Mouse (Mus musculus) intestine, embryonic 14.5 days (tissue): ENCODE data around the gene Vmp1. TPM values are rescaled to one million over a fixed set of nuclear protein-coding genes. Genes with fewer than 3 reads are reported as not detected.

Experiments used
- ATAC-seq: fragments of 200-750 bp; cut with Nextera tagmentation; replicated peaks from 2 replicates; pipeline ENCODE4 v1.8.0; 2017; ENCODE audit warnings: low read depth, moderate number of reproducible peaks, moderate TSS enrichment, moderate library complexity; ENCODE audit not compliant: low FRiP score, low TSS enrichment
- DNase-seq: peaks from one replicate; pipeline ENCODE4 v3.0.0-alpha.2; 2018; ENCODE audit warnings: low spot score
- H3K27ac ChIP-seq: fragments of 300-500 bp; sonication (generic); 2 replicates; pipeline ENCODE4 v1.5.1; 2014; ENCODE audit warnings: low read depth, mild to moderate bottlenecking, control low read depth
- H3K27me3 ChIP-seq: fragments of 300-500 bp; sonication (generic); replicated peaks from 2 replicates; pipeline ENCODE4 v1.6.1; 2014; ENCODE audit warnings: low read length, control low read depth; ENCODE audit not compliant: control insufficient read depth, insufficient read depth
- H3K36me3 ChIP-seq: fragments of 300-500 bp; sonication (generic); 2 replicates; pipeline ENCODE4 v1.6.1; 2014; ENCODE audit warnings: low read length, control low read depth; ENCODE audit not compliant: control insufficient read depth, insufficient read depth
- H3K4me1 ChIP-seq: fragments of 300-500 bp; sonication (generic); replicated peaks from 2 replicates; pipeline ENCODE4 v1.6.1; 2014; ENCODE audit warnings: low read length, control low read depth, mixed read lengths; ENCODE audit not compliant: control insufficient read depth, insufficient read depth
- H3K4me2 ChIP-seq: fragments of 300-500 bp; sonication (generic); 2 replicates; pipeline ENCODE4 v1.6.1; 2014; ENCODE audit warnings: low read length
- H3K4me3 ChIP-seq: fragments of 300-500 bp; sonication (generic); 2 replicates; pipeline ENCODE4 v1.5.1; 2014; ENCODE audit warnings: low read depth, low read length, control low read depth, mixed read lengths
- H3K9ac ChIP-seq: fragments of 300-500 bp; sonication (generic); 2 replicates; pipeline ENCODE4 v1.6.1; 2014; ENCODE audit warnings: mild to moderate bottlenecking, low read length
- H3K9me3 ChIP-seq: fragments of 300-500 bp; sonication (generic); 2 replicates; pipeline ENCODE4 v1.6.1; 2016; ENCODE audit warnings: low read length, control low read depth; ENCODE audit not compliant: control insufficient read depth
- WGBS: fragments of 180-500 bp; shearing (Covaris S2); extraction: QIAGEN DNeasy Blood & Tissue Kit; methylation state at CpG from one replicate; pipeline ENCODE4 v1.1.7; 2014; 5-methylcytosine and 5-hydroxymethylcytosine counted together
- polyA plus RNA-seq: library from polyadenylated mRNA; unstranded; fragments of >200 nt; fragmentation: Nextera tagmentation; extraction: Ambion mirVana; gene quantifications from 2 replicates; pipeline ENCODE4 v1.2.1, GENCODE M21; 2014

The Vmp1 gene
- polyA plus RNA-seq, 1 experiment from 2014 or later = 133 TPM

- ATAC-seq (no peak), DNase-seq (no peak)
- peak overlapping the region; percentile 81 for H3K9ac ChIP-seq
- no peaks in the 10 kb centered on the region for H3K27me3 ChIP-seq
- peak overlapping the region; percentile 93 for H3K4me2 ChIP-seq
- H3K36me3 ChIP-seq = peaks cover 12% of the 10 kb centered on the region
- peaks cover 22% of the 10 kb centered on the region for H3K4me1 ChIP-seq
- H3K4me3 ChIP-seq = peak overlapping the region; percentile 77
- H3K9me3 ChIP-seq = no peaks in the 10 kb centered on the region
- no peak overlapping the region; the same call in 1 of the 2 replicates for H3K27ac ChIP-seq
- 27% methylated on average over 7 of the region's 7 CpGs for WGBS
Measured at GRCm38 (mm10) chr11:86682861-86683260, 775 bp downstream of the Vmp1 start.

GRCm38 (mm10) chr11:86681423-86681822 is 2.2 kb downstream of the Vmp1 start:
- ATAC-seq (no peak), DNase-seq (no peak)
- Histone ChIP-seq H3K4me3 (no peak overlapping the region), H3K4me2 (no peak overlapping the region), H3K4me1 (peaks cover 22% of the 10 kb centered on the region), H3K9ac (no peak overlapping the region), H3K27ac (no peak overlapping the region), H3K9me3 (no peaks in the 10 kb centered on the region), H3K36me3 (no peaks in the 10 kb centered on the region), H3K27me3 (no peaks in the 10 kb centered on the region)
- WGBS = 85% methylated on average over 3 of the region's 3 CpGs

- H3K27ac ChIP-seq = no peak overlapping the region
- H3K4me2 ChIP-seq = no peak overlapping the region
- no peaks in the 10 kb centered on the region for H3K27me3 ChIP-seq
- H3K9ac ChIP-seq = no peak overlapping the region
- peaks cover 19% of the 10 kb centered on the region for H3K4me1 ChIP-seq
- H3K4me3 ChIP-seq = no peak overlapping the region
- WGBS = 92% methylated on average over 3 of the region's 3 CpGs
- H3K36me3 ChIP-seq = no peaks in the 10 kb centered on the region
- no peak for ATAC-seq
- DNase-seq = no peak
- no peaks in the 10 kb centered on the region for H3K9me3 ChIP-seq
Measured at GRCm38 (mm10) chr11:86680729-86681128, 2.9 kb downstream of the Vmp1 start.

GRCm38 (mm10) chr11:86678957-86679356 is 4.7 kb downstream of the Vmp1 start:
- Histone ChIP-seq H3K27ac (no peak overlapping the region), H3K9me3 (no peaks in the 10 kb centered on the region), H3K4me2 (no peak overlapping the region), H3K36me3 (no peaks in the 10 kb centered on the region), H3K4me1 (peaks cover 7% of the 10 kb centered on the region), H3K27me3 (no peaks in the 10 kb centered on the region), H3K9ac (no peak overlapping the region), H3K4me3 (no peak overlapping the region)
- 77% methylated on average over 5 of the region's 5 CpGs for WGBS
- no peak for ATAC-seq
- DNase-seq = no peak

GRCm38 (mm10) chr11:86675520-86675919 is 8.1 kb downstream of the Vmp1 start:
- Histone ChIP-seq H3K27ac (no peak overlapping the region), H3K4me1 (no peaks in the 10 kb centered on the region), H3K9ac (no peak overlapping the region), H3K27me3 (no peaks in the 10 kb centered on the region), H3K9me3 (no peaks in the 10 kb centered on the region), H3K36me3 (no peaks in the 10 kb centered on the region), H3K4me3 (no peak overlapping the region), H3K4me2 (no peak overlapping the region)
- 86% methylated on average over 4 of the region's 4 CpGs for WGBS
- ATAC-seq = no peak
- DNase-seq = no peak

GRCm38 (mm10) chr11:86672772-86673171 is 10.9 kb downstream of the Vmp1 start:
- WGBS = 78% methylated on average over 3 of the region's 3 CpGs
- DNase-seq (no peak), ATAC-seq (no peak)

GRCm38 (mm10) chr11:86671041-86671675 is 12.5 kb downstream of the Vmp1 start:
- H3K27me3 ChIP-seq = no peaks in the 10 kb centered on the region
- H3K4me3 ChIP-seq = no peak overlapping the region
- ATAC-seq (no peak), DNase-seq (no peak)
- no peaks in the 10 kb centered on the region for H3K4me1 ChIP-seq
- H3K27ac ChIP-seq = no peak overlapping the region
- no peaks in the 10 kb centered on the region for H3K9me3 ChIP-seq
- H3K9ac ChIP-seq = no peak overlapping the region
- no peak overlapping the region for H3K4me2 ChIP-seq
- no peaks in the 10 kb centered on the region for H3K36me3 ChIP-seq
- 71% methylated on average over 3 of the region's 3 CpGs for WGBS

More at GRCm38 (mm10) chr11:86672772-86673171, 10.9 kb downstream of the Vmp1 start:
- H3K9me3 ChIP-seq = no peaks in the 10 kb centered on the region
- no peak overlapping the region for H3K4me3 ChIP-seq
- H3K27ac ChIP-seq = no peak overlapping the region
- no peaks in the 10 kb centered on the region for H3K27me3 ChIP-seq
- H3K36me3 ChIP-seq = no peaks in the 10 kb centered on the region
- no peak overlapping the region for H3K4me2 ChIP-seq
- no peak overlapping the region for H3K9ac ChIP-seq
- no peaks in the 10 kb centered on the region for H3K4me1 ChIP-seq

- Histone ChIP-seq H3K36me3 (peaks cover 23% of the 10 kb centered on the region), H3K27ac (no peak overlapping the region), H3K4me2 (no peak overlapping the region), H3K9ac (no peak overlapping the region), H3K4me1 (no peaks in the 10 kb centered on the region), H3K27me3 (no peaks in the 10 kb centered on the region), H3K9me3 (no peaks in the 10 kb centered on the region), H3K4me3 (no peak overlapping the region)
- DNase-seq (no peak), ATAC-seq (no peak)
- WGBS = 87% methylated on average over 3 of the region's 3 CpGs
Measured at GRCm38 (mm10) chr11:86668169-86668568, 15.5 kb downstream of the Vmp1 start.

- Histone ChIP-seq H3K36me3 (peaks cover 27% of the 10 kb centered on the region), H3K9me3 (no peaks in the 10 kb centered on the region), H3K27ac (no peak overlapping the region), H3K27me3 (no peaks in the 10 kb centered on the region), H3K4me3 (no peak overlapping the region), H3K4me1 (no peaks in the 10 kb centered on the region), H3K4me2 (no peak overlapping the region), H3K9ac (no peak overlapping the region)
- DNase-seq = no peak
- 90% methylated on average over 2 of the region's 2 CpGs for WGBS
- ATAC-seq = no peak
Measured at GRCm38 (mm10) chr11:86667553-86667952, 16.1 kb downstream of the Vmp1 start.
